Mouse (Mus musculus): Measurements from ENCODE around the gene Pou3f3.

GRCm38 (mm10) chr1:42648366-42648935 is 47.1 kb upstream of the Pou3f3 start:
- no peak for TF ChIP-seq POLR2A (IDR thresholded peaks at IDR 0.05; ENCODE audit: borderline replicate concordance, insufficient read depth, low read length)
- TF ChIP-seq CTCF (IDR thresholded peaks at IDR 0.05; ENCODE audit: borderline replicate concordance, insufficient read depth, low read depth, low read length): no peak
